Mouse (Mus musculus): ENCODE results near the gene Hdac9. TPM values are rescaled to one million over a fixed set of nuclear protein-coding genes. Genes with fewer than 3 reads are reported as not detected.

The Hdac9 gene
- polyA plus RNA-seq, 1 experiment from 2014 or later: 9.1 TPM

DNA sequence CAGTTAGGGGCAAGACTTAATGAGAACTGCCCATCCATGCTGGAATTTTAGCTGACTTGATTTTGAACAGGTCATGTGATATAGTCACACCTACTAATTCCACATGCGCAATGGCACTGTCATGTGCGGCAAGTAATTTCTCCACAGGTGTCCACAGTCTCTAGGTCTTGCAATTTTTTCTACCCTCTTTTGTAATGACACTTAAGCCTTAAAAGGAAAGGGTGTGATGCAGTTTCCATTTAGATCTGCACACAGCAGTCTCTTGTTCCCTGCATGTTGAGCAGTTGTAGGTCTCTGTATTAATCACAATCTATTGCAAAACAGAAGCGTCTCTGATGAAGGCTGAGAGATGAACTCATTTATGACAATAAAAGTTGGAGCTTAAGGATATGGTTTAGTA is 234.2 kb downstream of the Hdac9 start:
- Histone ChIP-seq H3K9me3 (replicated peaks) (no peaks in the 10 kb centered on the region), H3K27me3 (no peaks in the 10 kb centered on the region), H3K36me3 (no peaks in the 10 kb centered on the region), H3K4me3 (no peak overlapping the region), H3K27ac (no peak overlapping the region), H3K4me1 (no peaks in the 10 kb centered on the region), H3K9ac (no peak overlapping the region), H3K4me2 (replicated peaks) (no peak overlapping the region)
- WGBS: 86% methylated on average over 3 of the region's 3 CpGs
- no peak for ATAC-seq (ENCODE audit: low FRiP score)

DNA sequence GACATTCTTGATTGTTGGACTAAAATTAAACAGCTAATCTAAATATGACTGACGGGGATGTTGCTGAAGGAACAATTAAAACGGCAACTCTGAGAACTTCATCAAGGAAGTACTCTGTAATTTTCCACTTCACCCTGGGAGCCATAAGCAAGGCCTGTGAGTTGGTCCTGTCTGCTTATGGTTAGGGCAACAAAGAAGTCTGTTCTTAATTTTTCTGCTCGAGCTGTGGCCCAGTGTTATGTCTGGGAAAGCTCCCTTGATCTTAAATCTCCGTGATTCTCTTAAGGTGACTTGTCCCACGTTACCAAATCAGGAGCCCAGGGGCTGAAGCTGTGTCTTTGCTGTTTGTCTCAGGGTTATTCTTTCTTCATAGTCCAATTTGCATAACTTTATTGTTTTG is 236.3 kb downstream of the Hdac9 start:
- no peaks in the 10 kb centered on the region for H3K36me3 ChIP-seq
- no peak overlapping the region for H3K27ac ChIP-seq
- H3K27me3 ChIP-seq: no peaks in the 10 kb centered on the region
- no peaks in the 10 kb centered on the region for H3K4me1 ChIP-seq
- no peaks in the 10 kb centered on the region for H3K9me3 ChIP-seq (replicated peaks)
- H3K9ac ChIP-seq: no peak overlapping the region
- H3K4me3 ChIP-seq: no peak overlapping the region
- no peak overlapping the region for H3K4me2 ChIP-seq (replicated peaks)
- 50% methylated on average over 5 of the region's 5 CpGs for WGBS
- ATAC-seq (ENCODE audit: low FRiP score): no peak

DNA sequence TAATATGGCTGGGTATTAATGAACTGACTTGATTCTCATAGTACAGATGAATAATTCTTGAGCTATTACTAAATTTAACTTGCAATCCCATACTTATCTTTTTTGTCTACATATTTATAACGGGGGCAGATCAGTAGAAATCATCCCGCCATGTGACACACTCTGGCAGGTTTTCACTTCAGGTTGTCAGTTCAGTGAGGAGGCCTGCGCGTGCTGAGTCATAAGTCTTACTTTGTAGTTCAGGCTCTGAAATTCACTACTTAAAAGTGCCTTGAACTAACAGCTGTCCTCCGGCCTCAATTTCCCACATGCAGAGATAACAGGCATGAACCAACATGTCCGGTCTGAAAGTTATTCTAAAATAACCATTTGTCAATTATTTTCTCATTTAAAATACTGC is 239.8 kb downstream of the Hdac9 start:
- no peak overlapping the region for H3K27ac ChIP-seq
- H3K4me3 ChIP-seq: no peak overlapping the region
- no peaks in the 10 kb centered on the region for H3K27me3 ChIP-seq
- H3K36me3 ChIP-seq: no peaks in the 10 kb centered on the region
- H3K4me1 ChIP-seq: no peaks in the 10 kb centered on the region
- no peak overlapping the region for H3K4me2 ChIP-seq (replicated peaks)
- WGBS: 76% methylated on average over 6 of the region's 6 CpGs
- no peaks in the 10 kb centered on the region for H3K9me3 ChIP-seq (replicated peaks)
- no peak overlapping the region for H3K9ac ChIP-seq
- no peak for ATAC-seq (ENCODE audit: low FRiP score)

- H3K4me2 ChIP-seq (replicated peaks): no peak overlapping the region
- no peak overlapping the region for H3K9ac ChIP-seq
- WGBS: 62% methylated on average over 2 of the region's 2 CpGs
- ATAC-seq (ENCODE audit: low FRiP score): no peak
- H3K4me3 ChIP-seq: no peak overlapping the region
- H3K36me3 ChIP-seq: no peaks in the 10 kb centered on the region
- no peaks in the 10 kb centered on the region for H3K27me3 ChIP-seq
- H3K9me3 ChIP-seq (replicated peaks): no peaks in the 10 kb centered on the region
- no peak overlapping the region for H3K27ac ChIP-seq
- H3K4me1 ChIP-seq: no peaks in the 10 kb centered on the region
Observed at GRCm38 (mm10) chr12:34674235-34674634, 242.7 kb downstream of the Hdac9 start.

DNA sequence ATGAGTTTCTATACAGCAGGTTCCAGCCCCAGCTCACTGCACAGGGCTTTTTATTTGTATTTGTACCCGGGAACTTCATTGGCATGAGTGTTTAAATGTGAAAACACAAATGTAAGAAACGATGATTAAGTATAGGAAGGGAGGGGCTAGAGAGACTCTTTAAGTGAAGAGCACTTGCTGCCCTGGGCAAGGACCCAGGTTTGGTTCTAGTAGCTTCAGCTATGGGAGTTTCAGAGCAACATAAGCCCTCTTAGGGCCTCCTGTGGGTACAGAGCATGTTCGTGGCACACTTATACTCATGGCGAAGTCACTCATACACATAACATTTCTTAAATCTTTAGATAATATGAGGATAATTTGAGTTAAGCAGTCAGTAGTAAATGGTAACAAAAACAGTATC is 243.4 kb downstream of the Hdac9 start:
- ATAC-seq (ENCODE audit: low FRiP score): no peak
- H3K9ac ChIP-seq: no peak overlapping the region
- no peaks in the 10 kb centered on the region for H3K27me3 ChIP-seq
- no peak overlapping the region for H3K4me2 ChIP-seq (replicated peaks)
- H3K4me3 ChIP-seq: no peak overlapping the region
- no peak overlapping the region for H3K27ac ChIP-seq
- H3K36me3 ChIP-seq: no peaks in the 10 kb centered on the region
- H3K9me3 ChIP-seq (replicated peaks): no peaks in the 10 kb centered on the region
- 90% methylated on average over 4 of the region's 4 CpGs for WGBS
- H3K4me1 ChIP-seq: no peaks in the 10 kb centered on the region

DNA sequence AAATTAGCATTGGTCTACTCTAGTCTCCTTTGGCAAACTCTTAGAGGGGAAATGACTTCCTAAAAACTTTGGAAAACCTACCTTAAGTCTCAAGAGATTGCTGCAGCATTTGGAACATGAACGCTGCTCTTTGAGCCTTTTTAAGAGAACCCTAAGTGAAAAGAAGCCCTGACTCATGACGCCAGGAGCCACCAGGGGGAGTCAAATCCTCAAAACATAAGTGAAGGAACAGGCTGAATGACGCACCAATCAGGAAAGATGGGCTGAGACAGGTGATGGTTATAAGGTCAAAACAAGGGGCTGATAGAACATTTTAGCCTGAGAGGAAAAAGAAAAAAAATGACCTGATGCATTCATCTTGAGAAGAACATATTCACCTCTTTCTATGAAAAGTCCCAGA is 252.1 kb downstream of the Hdac9 start:
- Histone ChIP-seq H3K4me1 (no peaks in the 10 kb centered on the region), H3K36me3 (no peaks in the 10 kb centered on the region), H3K27ac (no peak overlapping the region), H3K9ac (no peak overlapping the region), H3K27me3 (no peaks in the 10 kb centered on the region), H3K9me3 (replicated peaks) (no peaks in the 10 kb centered on the region), H3K4me3 (no peak overlapping the region), H3K4me2 (replicated peaks) (no peak overlapping the region)
- WGBS: 4% methylated on average over 3 of the region's 3 CpGs
- no peak for ATAC-seq (ENCODE audit: low FRiP score)

DNA sequence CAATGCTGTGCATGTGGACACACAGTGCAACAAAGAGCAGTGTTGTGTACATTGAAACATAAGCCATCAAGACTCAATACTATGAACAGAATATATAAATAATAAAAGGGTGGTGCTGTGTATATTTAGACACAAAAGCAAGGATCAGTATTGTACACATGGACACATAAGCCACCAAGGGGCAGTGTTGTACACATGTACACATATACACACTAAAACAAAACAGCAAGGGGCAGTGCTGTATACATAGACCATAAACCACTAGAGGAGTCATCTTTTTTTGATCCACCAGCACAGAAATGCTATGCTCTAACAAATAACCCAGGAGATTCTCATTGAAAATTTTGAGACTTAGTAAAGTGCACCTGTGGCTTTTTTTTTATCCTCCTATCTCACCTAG is 255.5 kb downstream of the Hdac9 start:
- Histone ChIP-seq H3K9me3 (replicated peaks) (no peaks in the 10 kb centered on the region), H3K27ac (no peak overlapping the region), H3K4me1 (no peaks in the 10 kb centered on the region; the same call in 1 of the 2 replicates), H3K36me3 (no peaks in the 10 kb centered on the region), H3K9ac (no peak overlapping the region), H3K4me3 (no peak overlapping the region), H3K27me3 (no peaks in the 10 kb centered on the region), H3K4me2 (replicated peaks) (no peak overlapping the region)
- ATAC-seq (ENCODE audit: low FRiP score): no peak

DNA sequence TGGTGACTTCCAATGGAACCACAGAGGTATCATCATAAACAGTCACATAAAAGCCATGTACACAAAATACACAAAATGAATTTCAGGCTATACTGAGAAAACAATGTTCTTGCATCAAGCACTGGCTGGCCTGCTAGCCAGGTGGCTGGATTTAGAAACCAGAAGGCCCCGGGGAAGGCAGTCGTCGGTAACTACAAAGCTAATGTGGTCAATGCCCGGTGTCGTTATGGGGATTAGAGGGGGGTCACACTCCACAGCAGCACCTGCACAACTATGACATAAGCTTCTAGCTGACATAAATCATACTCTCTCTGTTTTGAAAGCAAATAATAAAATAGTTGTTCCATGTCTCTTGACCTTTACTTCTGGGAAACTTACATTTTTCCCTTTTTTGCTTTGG is 256.9 kb downstream of the Hdac9 start:
- no peaks in the 10 kb centered on the region; the same call in 1 of the 2 replicates for H3K4me1 ChIP-seq
- H3K36me3 ChIP-seq: no peaks in the 10 kb centered on the region
- WGBS: 54% methylated on average over 5 of the region's 5 CpGs
- no peaks in the 10 kb centered on the region for H3K27me3 ChIP-seq
- no peak overlapping the region for H3K9ac ChIP-seq
- no peak overlapping the region for H3K27ac ChIP-seq
- H3K9me3 ChIP-seq (replicated peaks): no peaks in the 10 kb centered on the region
- no peak overlapping the region for H3K4me2 ChIP-seq (replicated peaks)
- H3K4me3 ChIP-seq: no peak overlapping the region
- ATAC-seq (ENCODE audit: low FRiP score): no peak

GRCm38 (mm10) chr12:34658568-34658967 is 258.3 kb downstream of the Hdac9 start:
- Histone ChIP-seq H3K4me2 (replicated peaks) (no peak overlapping the region), H3K9ac (no peak overlapping the region), H3K4me1 (no peaks in the 10 kb centered on the region; the same call in 1 of the 2 replicates), H3K27ac (no peak overlapping the region), H3K27me3 (no peaks in the 10 kb centered on the region), H3K9me3 (replicated peaks) (no peaks in the 10 kb centered on the region), H3K36me3 (no peaks in the 10 kb centered on the region), H3K4me3 (no peak overlapping the region)
- 64% methylated on average over 3 of the region's 3 CpGs for WGBS
- no peak for ATAC-seq (ENCODE audit: low FRiP score)

DNA sequence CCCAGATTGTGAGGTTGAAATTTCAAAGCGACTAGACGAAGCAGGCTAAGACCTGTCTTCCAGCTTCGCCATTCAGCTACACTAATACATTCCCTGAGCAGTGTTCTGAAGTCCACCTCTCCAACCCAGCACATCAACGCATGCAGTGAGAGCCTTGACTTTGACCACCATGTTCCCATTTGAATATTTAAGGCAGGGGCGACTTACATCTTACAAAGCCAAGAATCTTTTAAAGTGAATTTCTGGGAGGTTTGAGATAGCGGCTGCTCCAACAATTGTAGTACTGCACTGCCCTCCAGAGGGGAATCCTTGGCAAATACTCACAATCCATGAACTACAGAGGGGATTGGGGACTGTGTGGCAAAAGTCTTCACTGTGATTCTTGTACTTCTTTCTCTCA is 258.8 kb downstream of the Hdac9 start:
- Histone ChIP-seq H3K4me3 (no peak overlapping the region), H3K9me3 (replicated peaks) (no peaks in the 10 kb centered on the region), H3K9ac (no peak overlapping the region), H3K36me3 (no peaks in the 10 kb centered on the region), H3K27me3 (no peaks in the 10 kb centered on the region), H3K4me2 (replicated peaks) (no peak overlapping the region; the same call in 1 of the 2 replicates), H3K27ac (no peak overlapping the region), H3K4me1 (no peaks in the 10 kb centered on the region; the same call in 1 of the 2 replicates)
- ATAC-seq (ENCODE audit: low FRiP score): peak; percentile 62; the same call in 1 of the 2 replicates
- 38% methylated on average over 6 of the region's 6 CpGs for WGBS

GRCm38 (mm10) chr12:34653615-34654014 is 263.3 kb downstream of the Hdac9 start:
- H3K9me3 ChIP-seq (replicated peaks): no peaks in the 10 kb centered on the region
- WGBS: 25% methylated on average over 3 of the region's 3 CpGs
- H3K4me2 ChIP-seq (replicated peaks): no peak overlapping the region
- H3K27me3 ChIP-seq: no peaks in the 10 kb centered on the region
- H3K4me3 ChIP-seq: no peak overlapping the region
- no peak overlapping the region for H3K27ac ChIP-seq
- no peaks in the 10 kb centered on the region; the same call in 1 of the 2 replicates for H3K4me1 ChIP-seq
- no peak for ATAC-seq (ENCODE audit: low FRiP score)
- H3K36me3 ChIP-seq: no peaks in the 10 kb centered on the region
- no peak overlapping the region for H3K9ac ChIP-seq

DNA sequence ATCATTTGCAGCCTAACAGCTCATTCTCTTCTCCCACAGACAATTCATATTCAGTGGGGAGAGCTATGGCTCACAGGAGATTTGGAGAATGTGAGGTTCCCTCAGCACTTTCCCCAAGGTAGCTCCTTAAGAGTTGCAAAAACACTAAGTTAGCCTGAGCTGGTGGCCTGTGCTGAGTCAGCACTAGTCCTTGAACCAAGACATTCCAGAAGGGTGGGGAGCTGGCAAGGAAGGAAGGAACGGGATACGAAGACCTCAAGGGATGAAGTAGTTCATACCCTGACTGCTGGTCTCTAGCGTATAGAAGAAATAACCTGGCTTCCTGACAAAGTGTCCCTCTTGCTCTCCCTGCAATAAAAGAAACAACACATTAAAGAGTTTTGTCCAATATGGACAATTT is 268.1 kb downstream of the Hdac9 start:
- Histone ChIP-seq H3K36me3 (no peaks in the 10 kb centered on the region), H3K4me3 (no peak overlapping the region), H3K9ac (no peak overlapping the region), H3K9me3 (replicated peaks) (no peaks in the 10 kb centered on the region), H3K27ac (no peak overlapping the region), H3K27me3 (no peaks in the 10 kb centered on the region), H3K4me2 (replicated peaks) (no peak overlapping the region), H3K4me1 (no peaks in the 10 kb centered on the region)
- WGBS: 62% methylated on average over 3 of the region's 3 CpGs
- no peak for ATAC-seq (ENCODE audit: low FRiP score)

DNA sequence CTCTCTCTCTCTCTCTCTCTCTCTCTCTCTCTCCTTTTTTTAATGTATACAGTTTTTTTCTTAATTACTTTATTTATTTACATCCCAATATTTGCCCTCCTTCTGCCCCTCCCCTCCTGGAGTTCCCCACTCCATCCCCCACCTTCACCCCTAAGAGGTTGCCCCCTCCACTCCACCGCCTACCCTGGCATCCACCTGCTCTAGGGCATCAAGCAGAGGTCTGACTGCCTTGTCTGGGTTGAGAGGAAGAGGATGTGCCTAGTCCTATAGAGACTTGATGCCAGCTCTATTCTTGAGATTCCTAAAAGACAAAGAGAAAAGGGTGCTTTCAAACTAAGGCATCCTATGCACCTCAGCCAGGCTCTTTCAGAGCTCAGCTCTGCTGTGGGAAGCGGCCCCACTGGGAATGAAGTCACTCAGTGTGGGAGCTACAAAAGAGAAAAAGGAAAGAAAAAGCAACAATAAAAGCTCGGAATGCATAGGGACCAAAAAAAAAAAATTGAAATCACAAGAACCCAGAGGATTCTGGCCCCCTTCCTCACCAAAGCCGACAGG is 275.1 kb downstream of the Hdac9 start:
- ATAC-seq (ENCODE audit: low FRiP score): no peak
- Histone ChIP-seq H3K9ac (no peak overlapping the region), H3K36me3 (no peaks in the 10 kb centered on the region), H3K4me2 (replicated peaks) (no peak overlapping the region), H3K27ac (no peak overlapping the region), H3K9me3 (replicated peaks) (no peaks in the 10 kb centered on the region), H3K27me3 (no peaks in the 10 kb centered on the region), H3K4me3 (no peak overlapping the region), H3K4me1 (no peaks in the 10 kb centered on the region)
- WGBS: 68% methylated on average over 4 of the region's 4 CpGs
